Mouse (Mus musculus): ENCODE data around the gene Ush1g. TPM values are rescaled to one million over a fixed set of nuclear protein-coding genes. Genes with fewer than 3 reads are reported as not detected.

Ush1g gene
- polyA plus RNA-seq, 1 experiment from 2014 or later, result not detected

- Histone ChIP-seq H3K36me3 (ENCODE audit: inconsistent target) (no peaks in the 10 kb centered on the region), H3K27ac (no peak overlapping the region), H3K79me2 (ENCODE audit: inconsistent target) (no peaks in the 10 kb centered on the region), H3K4me3 (ENCODE audit: inconsistent target) (no peak overlapping the region)
- WGBS (ENCODE audit: missing documents), result 21% methylated on average over 2 of the region's 2 CpGs
These were observed 7.6 kb downstream of the Ush1g start for GRCm38 (mm10) chr11:115314249-115314648.

GRCm38 (mm10) chr11:115308781-115309180 lies 13.1 kb downstream of the Ush1g start:
- no peaks in the 10 kb centered on the region for H3K36me3 ChIP-seq (ENCODE audit: inconsistent target)
- no peaks in the 10 kb centered on the region for H3K79me2 ChIP-seq (ENCODE audit: inconsistent target)
- no peak overlapping the region for H3K27ac ChIP-seq
- WGBS (ENCODE audit: missing documents), result 83% methylated on average over 1 of the region's 1 CpGs
- H3K4me3 ChIP-seq (ENCODE audit: inconsistent target), result no peak overlapping the region

- Histone ChIP-seq H3K36me3 (ENCODE audit: inconsistent target) (no peaks in the 10 kb centered on the region), H3K79me2 (ENCODE audit: inconsistent target) (no peaks in the 10 kb centered on the region), H3K4me3 (ENCODE audit: inconsistent target) (no peak within 1 kb of the TSS), H3K27ac (no peak within 1 kb of the TSS)
- 62% methylated on average over 8 of the region's 8 CpGs for WGBS (ENCODE audit: missing documents)
These were observed 15.0 kb downstream of the Ush1g start, which contains the start of gene Otop2 for GRCm38 (mm10) chr11:115306863-115307262. Gene Otop2, plus strand, starts transcription at chr11:115307163.

- no peak overlapping the region for H3K4me3 ChIP-seq (ENCODE audit: inconsistent target)
- no peak overlapping the region for H3K27ac ChIP-seq
- H3K79me2 ChIP-seq (ENCODE audit: inconsistent target), result no peaks in the 10 kb centered on the region
- no peaks in the 10 kb centered on the region for H3K36me3 ChIP-seq (ENCODE audit: inconsistent target)
- WGBS (ENCODE audit: missing documents), result 83% methylated on average over 8 of the region's 8 CpGs
These were observed 18.7 kb downstream of the Ush1g start for GRCm38 (mm10) chr11:115303167-115303566.

- Histone ChIP-seq H3K4me3 (ENCODE audit: inconsistent target) (no peak overlapping the region), H3K27ac (no peak overlapping the region), H3K36me3 (ENCODE audit: inconsistent target) (no peaks in the 10 kb centered on the region), H3K79me2 (ENCODE audit: inconsistent target) (no peaks in the 10 kb centered on the region)
- WGBS (ENCODE audit: missing documents), result 82% methylated on average over 2 of the region's 2 CpGs
These were observed 20.5 kb downstream of the Ush1g start for GRCm38 (mm10) chr11:115301351-115301750.

- H3K79me2 ChIP-seq (ENCODE audit: inconsistent target), result no peaks in the 10 kb centered on the region
- 83% methylated on average over 4 of the region's 4 CpGs for WGBS (ENCODE audit: missing documents)
- H3K36me3 ChIP-seq (ENCODE audit: inconsistent target), result no peaks in the 10 kb centered on the region
- H3K4me3 ChIP-seq (ENCODE audit: inconsistent target), result no peak overlapping the region
- H3K27ac ChIP-seq, result no peak overlapping the region
These were observed 21.1 kb downstream of the Ush1g start for GRCm38 (mm10) chr11:115300745-115301144.

GRCm38 (mm10) chr11:115298160-115298559 lies 23.7 kb downstream of the Ush1g start:
- Histone ChIP-seq H3K4me3 (ENCODE audit: inconsistent target) (no peak overlapping the region), H3K27ac (no peak overlapping the region), H3K79me2 (ENCODE audit: inconsistent target) (no peaks in the 10 kb centered on the region), H3K36me3 (ENCODE audit: inconsistent target) (no peaks in the 10 kb centered on the region)
- WGBS (ENCODE audit: missing documents), result 67% methylated on average over 8 of the region's 8 CpGs

GRCm38 (mm10) chr11:115297214-115297826 lies 24.5 kb downstream of the Ush1g start, which contains the start of gene Fads6:
Gene Fads6, minus strand, starts transcription at chr11:115297663.
- H3K27ac ChIP-seq, result no peak within 1 kb of the TSS
- no peak within 1 kb of the TSS for H3K4me3 ChIP-seq (ENCODE audit: inconsistent target)
- WGBS (ENCODE audit: missing documents), result 3% methylated on average over 44 of the region's 44 CpGs
- H3K79me2 ChIP-seq (ENCODE audit: inconsistent target), result no peaks in the 10 kb centered on the region
- no peaks in the 10 kb centered on the region for H3K36me3 ChIP-seq (ENCODE audit: inconsistent target)

- 66% methylated on average over 19 of the region's 21 CpGs for WGBS (ENCODE audit: missing documents)
- H3K79me2 ChIP-seq (ENCODE audit: inconsistent target), result no peaks in the 10 kb centered on the region
- H3K27ac ChIP-seq, result no peak overlapping the region
- no peaks in the 10 kb centered on the region for H3K36me3 ChIP-seq (ENCODE audit: inconsistent target)
- H3K4me3 ChIP-seq (ENCODE audit: inconsistent target), result no peak overlapping the region
These were observed 25.2 kb downstream of the Ush1g start for GRCm38 (mm10) chr11:115296471-115297210.

- Histone ChIP-seq H3K4me3 (ENCODE audit: inconsistent target) (no peak overlapping the region), H3K79me2 (ENCODE audit: inconsistent target) (no peaks in the 10 kb centered on the region), H3K27ac (no peak overlapping the region), H3K36me3 (ENCODE audit: inconsistent target) (no peaks in the 10 kb centered on the region)
- whole genome bisulfite sequencing (ENCODE audit: missing documents), result 86% methylated on average over 11 of the region's 11 CpGs
These were observed 25.9 kb downstream of the Ush1g start for GRCm38 (mm10) chr11:115295939-115296338.

- Histone ChIP-seq H3K36me3 (ENCODE audit: inconsistent target) (no peaks in the 10 kb centered on the region), H3K27ac (no peak overlapping the region), H3K79me2 (ENCODE audit: inconsistent target) (no peaks in the 10 kb centered on the region), H3K4me3 (ENCODE audit: inconsistent target) (no peak overlapping the region)
- 88% methylated on average over 12 of the region's 14 CpGs for WGBS (ENCODE audit: missing documents)
These were observed 29.0 kb downstream of the Ush1g start for GRCm38 (mm10) chr11:115292631-115293375.

GRCm38 (mm10) chr11:115291503-115291902 lies 30.3 kb downstream of the Ush1g start:
- Histone ChIP-seq H3K27ac (no peak overlapping the region), H3K79me2 (ENCODE audit: inconsistent target) (no peaks in the 10 kb centered on the region), H3K4me3 (ENCODE audit: inconsistent target) (no peak overlapping the region), H3K36me3 (ENCODE audit: inconsistent target) (no peaks in the 10 kb centered on the region)
- WGBS (ENCODE audit: missing documents), result 97% methylated on average over 10 of the region's 10 CpGs

- 74% methylated on average over 6 of the region's 6 CpGs for WGBS (ENCODE audit: missing documents)
- Histone ChIP-seq H3K36me3 (ENCODE audit: inconsistent target) (no peaks in the 10 kb centered on the region), H3K79me2 (ENCODE audit: inconsistent target) (no peaks in the 10 kb centered on the region), H3K27ac (no peak overlapping the region), H3K4me3 (ENCODE audit: inconsistent target) (no peak overlapping the region)
These were observed 30.9 kb downstream of the Ush1g start for GRCm38 (mm10) chr11:115290919-115291318.

GRCm38 (mm10) chr11:115290314-115290713 lies 31.5 kb downstream of the Ush1g start:
- H3K79me2 ChIP-seq (ENCODE audit: inconsistent target), result no peaks in the 10 kb centered on the region
- H3K36me3 ChIP-seq (ENCODE audit: inconsistent target), result no peaks in the 10 kb centered on the region
- no peak overlapping the region for H3K4me3 ChIP-seq (ENCODE audit: inconsistent target)
- WGBS (ENCODE audit: missing documents), result 100% methylated on average over 1 of the region's 1 CpGs
- H3K27ac ChIP-seq, result no peak overlapping the region

- no peak overlapping the region for H3K27ac ChIP-seq
These were observed 32.0 kb downstream of the Ush1g start for GRCm38 (mm10) chr11:115289885-115290284.

More at GRCm38 (mm10) chr11:115289885-115290284, 32.0 kb downstream of the Ush1g start:
- no peak overlapping the region for H3K4me3 ChIP-seq (ENCODE audit: inconsistent target)
- no peaks in the 10 kb centered on the region for H3K36me3 ChIP-seq (ENCODE audit: inconsistent target)
- H3K79me2 ChIP-seq (ENCODE audit: inconsistent target), result no peaks in the 10 kb centered on the region
- WGBS (ENCODE audit: missing documents), result 69% methylated on average over 8 of the region's 8 CpGs

Measured in macrophage (primary cell).